Mouse (Mus musculus) ES-Bruce4 (cell line): ENCODE measurements around the gene Kctd2. TPM values are rescaled to one million over a fixed set of nuclear protein-coding genes. Genes with fewer than 3 reads are reported as not detected.
A peak's percentile ranks its signal among the peaks of the same experiment; 100 is the strongest.

ENCODE experiments used
- H3K27ac ChIP-seq: 2 replicates; pipeline ENCODE4 v1.5.1; 2012; ENCODE audit warnings: low read length, inconsistent platforms; ENCODE audit not compliant: insufficient read depth
- H3K27me3 ChIP-seq: 2 replicates; pipeline ENCODE4 v1.6.1; 2012; ENCODE audit warnings: mild to moderate bottlenecking, low read length, inconsistent platforms; ENCODE audit not compliant: control insufficient read depth, poor library complexity, insufficient read depth, severe bottlenecking
- H3K36me3 ChIP-seq: 2 replicates; pipeline ENCODE4 v1.6.1; 2012; ENCODE audit warnings: inconsistent platforms, mild to moderate bottlenecking, low read length, moderate library complexity; ENCODE audit not compliant: control insufficient read depth, poor library complexity, insufficient read depth, severe bottlenecking
- H3K4me1 ChIP-seq: one replicate; pipeline ENCODE4 v1.8.1; 2011; ENCODE audit warnings: low read length; ENCODE audit not compliant: control insufficient read depth, insufficient read depth
- H3K4me3 ChIP-seq: 2 replicates; pipeline ENCODE4 v1.5.1; 2011; ENCODE audit warnings: low read depth, mild to moderate bottlenecking, low read length
- H3K9ac ChIP-seq: 2 replicates; pipeline ENCODE4 v1.6.1; 2012; ENCODE audit warnings: low read depth, mild to moderate bottlenecking, inconsistent platforms; ENCODE audit not compliant: poor library complexity, severe bottlenecking
- H3K9me3 ChIP-seq: replicated peaks from 2 replicates; pipeline ENCODE4 v1.6.1; 2012; ENCODE audit warnings: mild to moderate bottlenecking, low read length, inconsistent platforms; ENCODE audit not compliant: control insufficient read depth, poor library complexity, insufficient read depth, severe bottlenecking
- CTCF ChIP-seq: IDR thresholded peaks from one replicate; pipeline ENCODE4 v1.8.1; 2011; ENCODE audit warnings: low read depth, low read length
- EP300 ChIP-seq: IDR thresholded peaks from 2 replicates; pipeline ENCODE4 v1.6.1; 2011; ENCODE audit warnings: low read depth, low read length; ENCODE audit not compliant: insufficient read depth
- POLR2A ChIP-seq: IDR thresholded peaks from one replicate; pipeline ENCODE4 v1.8.1; 2011; ENCODE audit warnings: low read length; ENCODE audit not compliant: insufficient read depth
- polyA plus RNA-seq: library from polyadenylated mRNA; stranded (reverse); fragments of >200 nt; gene quantifications from 2 replicates; pipeline ENCODE4 v1.2.4, GENCODE M21; 2011; ENCODE audit warnings: low read depth; ENCODE audit not compliant: missing spikeins, insufficient read depth, insufficient read length

The Kctd2 gene
- polyA plus RNA-seq, 1 experiment, result 26.4 TPM

- peak; percentile 84 for TF ChIP-seq CTCF
- no peak for TF ChIP-seq POLR2A
- H3K27me3 ChIP-seq, result no peaks in the 10 kb centered on the region
Measured at GRCm38 (mm10) chr11:115455619-115456018, 35.7 kb downstream of the Kctd2 start.

GRCm38 (mm10) chr11:115456182-115456581 lies 36.3 kb downstream of the Kctd2 start:
- TF ChIP-seq CTCF (no peak), POLR2A (no peak), EP300 (no peak)
- no peaks in the 10 kb centered on the region for H3K4me1 ChIP-seq
- H3K9ac ChIP-seq, result no peak overlapping the region
- no peaks in the 10 kb centered on the region for H3K36me3 ChIP-seq
- H3K27me3 ChIP-seq, result no peaks in the 10 kb centered on the region
- H3K4me3 ChIP-seq, result no peak overlapping the region
- no peaks in the 10 kb centered on the region for H3K9me3 ChIP-seq
- H3K27ac ChIP-seq, result no peak overlapping the region

More at GRCm38 (mm10) chr11:115455619-115456018, 35.7 kb downstream of the Kctd2 start:
- Histone ChIP-seq H3K36me3 (no peaks in the 10 kb centered on the region), H3K9ac (no peak overlapping the region), H3K4me1 (no peaks in the 10 kb centered on the region), H3K9me3 (no peaks in the 10 kb centered on the region), H3K4me3 (no peak overlapping the region), H3K27ac (no peak overlapping the region)

GRCm38 (mm10) chr11:115457405-115457804 lies 37.5 kb downstream of the Kctd2 start:
- H3K4me1 ChIP-seq, result peaks cover 3% of the 10 kb centered on the region
- no peak overlapping the region for H3K9ac ChIP-seq
- H3K9me3 ChIP-seq, result no peaks in the 10 kb centered on the region
- no peak overlapping the region for H3K27ac ChIP-seq
- H3K27me3 ChIP-seq, result no peaks in the 10 kb centered on the region
- no peak for TF ChIP-seq CTCF
- TF ChIP-seq EP300, result no peak
- TF ChIP-seq POLR2A, result no peak
- H3K4me3 ChIP-seq, result no peak overlapping the region
- H3K36me3 ChIP-seq, result no peaks in the 10 kb centered on the region

- no peaks in the 10 kb centered on the region for H3K27me3 ChIP-seq
- H3K4me3 ChIP-seq, result no peak overlapping the region
- H3K4me1 ChIP-seq, result peaks cover 17% of the 10 kb centered on the region
- TF ChIP-seq CTCF, result no peak
- TF ChIP-seq EP300, result no peak
- TF ChIP-seq POLR2A, result no peak
- H3K36me3 ChIP-seq, result no peaks in the 10 kb centered on the region
- no peaks in the 10 kb centered on the region for H3K9me3 ChIP-seq
- no peak overlapping the region for H3K27ac ChIP-seq
- H3K9ac ChIP-seq, result no peak overlapping the region
Measured at GRCm38 (mm10) chr11:115460976-115461375, 41.0 kb downstream of the Kctd2 start.

GRCm38 (mm10) chr11:115461846-115462242 lies 41.9 kb downstream of the Kctd2 start:
- TF ChIP-seq EP300 (no peak), POLR2A (no peak), CTCF (no peak)
- no peak overlapping the region for H3K27ac ChIP-seq
- H3K9me3 ChIP-seq, result no peaks in the 10 kb centered on the region
- H3K9ac ChIP-seq, result no peak overlapping the region
- no peak overlapping the region for H3K4me3 ChIP-seq
- H3K4me1 ChIP-seq, result peaks cover 17% of the 10 kb centered on the region
- H3K27me3 ChIP-seq, result no peaks in the 10 kb centered on the region
- no peaks in the 10 kb centered on the region for H3K36me3 ChIP-seq

- H3K27ac ChIP-seq, result no peak within 1 kb of the TSS
- H3K4me1 ChIP-seq, result peaks cover 17% of the 10 kb centered on the region
- no peaks in the 10 kb centered on the region for H3K9me3 ChIP-seq
- H3K27me3 ChIP-seq, result no peaks in the 10 kb centered on the region
- TF ChIP-seq EP300, result no peak
- no peak for TF ChIP-seq CTCF
- TF ChIP-seq POLR2A, result no peak
- no peak within 1 kb of the TSS for H3K9ac ChIP-seq
- H3K4me3 ChIP-seq, result no peak within 1 kb of the TSS
- H3K36me3 ChIP-seq, result no peaks in the 10 kb centered on the region
Measured at GRCm38 (mm10) chr11:115462243-115462891, 42.4 kb downstream of the Kctd2 start, which contains the start of gene Slc16a5. Gene Slc16a5 (plus strand): TSS chr11:115462474.
